Mouse (Mus musculus) neural tube, embryonic 12.5 days (tissue): ENCODE results near the gene Itgb7. TPM values are rescaled to one million over a fixed set of nuclear protein-coding genes. Genes with fewer than 3 reads are reported as not detected.
A peak's percentile ranks its signal among the peaks of the same experiment; 100 is the strongest.

Experiments used
- ATAC-seq: fragments of 200-750 bp; cut with Nextera tagmentation; 2 replicates; pipeline ENCODE4 v1.8.0; 2017; ENCODE audit warnings: low read depth, mild to moderate bottlenecking, moderate TSS enrichment, moderate library complexity; ENCODE audit not compliant: low FRiP score
- H3K27ac ChIP-seq: fragments of 300-500 bp; sonication (generic); 2 replicates; pipeline ENCODE4 v1.5.1; 2016
- H3K27me3 ChIP-seq: fragments of 300-500 bp; sonication (generic); replicated peaks from 2 replicates; pipeline ENCODE4 v1.6.1; 2016; ENCODE audit warnings: mild to moderate bottlenecking
- H3K36me3 ChIP-seq: fragments of 300-500 bp; sonication (generic); 2 replicates; pipeline ENCODE4 v1.6.1; 2016; ENCODE audit warnings: mild to moderate bottlenecking
- H3K4me1 ChIP-seq: fragments of 300-500 bp; sonication (generic); 2 replicates; pipeline ENCODE4 v1.6.1; 2016
- H3K4me2 ChIP-seq: fragments of 300-500 bp; sonication (generic); replicated peaks from 2 replicates; pipeline ENCODE4 v1.6.1; 2016; ENCODE audit warnings: mild to moderate bottlenecking
- H3K4me3 ChIP-seq: fragments of 300-500 bp; sonication (generic); 2 replicates; pipeline ENCODE4 v1.5.1; 2016
- H3K9ac ChIP-seq: fragments of 300-500 bp; sonication (generic); 2 replicates; pipeline ENCODE4 v1.6.1; 2016; ENCODE audit warnings: mild to moderate bottlenecking
- H3K9me3 ChIP-seq: fragments of 300-500 bp; sonication (generic); 2 replicates; pipeline ENCODE4 v1.6.1; 2016; ENCODE audit warnings: mild to moderate bottlenecking
- WGBS: fragments of 180-500 bp; shearing (Covaris S2); methylation state at CpG from one replicate; pipeline ENCODE4 v1.1.7; 2016; 5-methylcytosine and 5-hydroxymethylcytosine counted together
- polyA plus RNA-seq: library from polyadenylated mRNA; unstranded; fragments of >200 nt; fragmentation: Nextera tagmentation; extraction: Ambion mirVana; gene quantifications from 2 replicates; pipeline ENCODE4 v1.2.1, GENCODE M21; 2016

Gene Itgb7
- polyA plus RNA-seq, 1 experiment from 2014 or later: 0.29 TPM

DNA sequence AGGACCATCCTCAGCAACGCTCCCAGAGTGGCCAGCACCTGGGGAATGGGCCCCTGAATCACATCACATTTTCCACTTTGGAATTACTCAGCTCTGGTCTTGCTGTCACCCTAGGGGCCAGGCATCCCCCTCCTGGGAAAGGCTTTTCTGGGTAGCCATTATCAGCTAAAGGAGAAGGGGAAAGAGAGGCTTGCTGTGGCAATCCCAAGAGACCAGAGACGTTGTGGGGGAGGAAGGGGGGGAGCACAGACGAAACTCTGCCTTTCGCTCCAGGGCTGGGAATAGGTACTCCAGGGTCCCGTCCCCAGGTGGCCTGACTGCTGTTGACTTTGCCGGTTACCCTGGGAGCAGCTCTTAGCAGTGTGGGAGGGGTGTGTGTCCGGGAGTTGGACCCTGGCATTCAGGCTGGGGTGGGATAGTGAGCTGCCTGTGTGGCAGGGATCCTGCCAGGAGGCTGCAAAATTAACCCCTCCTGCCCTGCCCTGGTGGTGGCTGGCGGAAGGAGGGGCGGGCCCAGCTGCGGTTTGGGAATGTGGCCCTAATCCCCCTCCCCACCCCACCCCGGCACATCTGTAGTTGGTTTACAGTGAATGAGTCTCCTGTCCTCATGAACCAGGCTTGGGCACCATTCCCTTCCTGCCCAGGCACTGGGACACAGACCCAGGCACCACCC, 27.0 kb upstream of the Itgb7 start:
- no peak overlapping the region for H3K9ac ChIP-seq
- H3K4me3 ChIP-seq: no peak overlapping the region
- H3K27me3 ChIP-seq: peaks cover 42% of the 10 kb centered on the region
- H3K4me2 ChIP-seq: peak overlapping the region; percentile 99
- H3K27ac ChIP-seq: no peak overlapping the region
- no peaks in the 10 kb centered on the region for H3K36me3 ChIP-seq
- peaks cover 25% of the 10 kb centered on the region for H3K4me1 ChIP-seq
- 15% methylated on average over 11 of the region's 11 CpGs for WGBS
- ATAC-seq: no peak
- no peaks in the 10 kb centered on the region for H3K9me3 ChIP-seq

DNA sequence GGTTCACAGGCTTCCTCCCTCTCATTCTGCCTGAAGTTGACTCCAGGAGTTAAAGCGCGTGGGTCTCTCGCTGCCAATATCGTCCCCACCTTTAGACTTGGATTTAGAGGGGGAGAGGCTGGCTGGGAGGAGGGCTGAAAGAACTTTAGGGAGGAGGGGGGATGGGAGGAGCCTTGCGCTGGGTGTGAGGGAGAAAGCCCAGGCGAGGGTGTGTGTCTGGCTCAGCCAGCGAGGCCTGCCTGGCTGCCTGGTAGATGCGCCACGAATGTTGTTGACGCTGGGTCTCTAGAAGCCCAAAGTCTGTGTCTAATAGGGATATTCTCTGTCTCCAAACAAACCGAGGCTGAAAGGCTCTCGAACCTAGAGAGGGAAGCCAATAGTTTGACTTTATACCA, 26.3 kb upstream of the Itgb7 start:
- no peak for ATAC-seq

DNA sequence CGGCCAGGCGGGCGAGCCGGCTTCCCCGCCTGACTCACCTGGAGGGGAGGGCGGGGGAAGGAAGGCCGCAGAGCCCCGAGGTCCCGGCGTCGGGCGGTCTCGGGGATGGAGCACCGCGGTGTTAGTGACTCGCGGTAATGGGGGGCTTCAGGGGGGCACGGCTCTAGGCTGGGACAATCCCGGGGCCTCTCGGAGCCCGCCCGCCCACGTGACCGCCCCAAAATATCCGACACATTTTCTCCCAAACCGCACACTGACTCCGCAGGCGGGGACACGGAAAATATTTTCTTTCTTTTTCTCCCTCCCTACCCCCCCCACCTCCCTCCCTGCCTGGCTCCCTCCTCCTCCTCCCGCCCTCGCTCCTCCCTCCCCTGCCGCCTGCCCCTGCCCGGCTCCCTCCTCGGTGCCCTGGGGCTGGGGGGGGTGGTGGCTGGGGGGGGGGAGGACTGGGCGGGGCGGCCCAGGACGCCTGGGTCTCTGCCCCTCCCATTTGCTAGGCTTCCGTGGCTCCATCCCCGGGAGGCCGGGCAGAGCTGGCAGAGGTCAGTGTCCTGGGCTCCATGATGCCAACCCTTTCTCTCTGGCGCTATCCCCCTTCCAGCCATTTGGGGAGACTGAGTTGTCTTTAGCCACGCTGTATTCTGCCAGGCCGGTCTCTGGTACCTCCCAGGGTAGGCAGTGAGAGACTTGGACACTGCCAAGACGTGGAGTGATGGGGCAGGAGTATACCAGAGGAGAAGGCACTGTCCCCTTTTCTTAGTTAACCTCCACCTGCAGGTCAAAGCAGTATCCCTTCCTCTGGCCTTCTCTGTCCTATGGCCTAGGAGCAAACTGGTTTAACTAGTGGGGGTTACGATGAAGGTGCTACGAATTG, 25.7 kb upstream of the Itgb7 start, which contains the start of gene Rarg:
Gene Rarg, minus strand, starts transcription at position 316 of the 874 bp plus-strand sequence.
- peak within 1 kb of the TSS; percentile 99 for H3K4me2 ChIP-seq
- no peaks in the 10 kb centered on the region for H3K9me3 ChIP-seq
- no peak; the same call in 1 of the 2 replicates for ATAC-seq
- H3K9ac ChIP-seq: peak within 1 kb of the TSS; percentile 69
- H3K4me1 ChIP-seq: peaks cover 25% of the 10 kb centered on the region
- no peaks in the 10 kb centered on the region for H3K36me3 ChIP-seq
- peak within 1 kb of the TSS; percentile 53 for H3K4me3 ChIP-seq
- peaks cover 39% of the 10 kb centered on the region for H3K27me3 ChIP-seq
- WGBS: under 1% methylated on average over 40 of the region's 46 CpGs
- H3K27ac ChIP-seq: 0 out of 2 replicates have a peak within 1 kb of the TSS, but pooled peaks have one; percentile 7

More for the DNA sequence above, 26.3 kb upstream of the Itgb7 start:
- Histone ChIP-seq H3K9ac (no peak overlapping the region), H3K9me3 (no peaks in the 10 kb centered on the region), H3K4me3 (0 out of 2 replicates have a peak overlapping the region, but pooled peaks have one; percentile 53), H3K36me3 (no peaks in the 10 kb centered on the region), H3K4me2 (peak overlapping the region; percentile 99), H3K27ac (0 out of 2 replicates have a peak overlapping the region, but pooled peaks have one; percentile 7), H3K27me3 (peaks cover 39% of the 10 kb centered on the region), H3K4me1 (peaks cover 25% of the 10 kb centered on the region)
- 6% methylated on average over 12 of the region's 12 CpGs for WGBS

DNA sequence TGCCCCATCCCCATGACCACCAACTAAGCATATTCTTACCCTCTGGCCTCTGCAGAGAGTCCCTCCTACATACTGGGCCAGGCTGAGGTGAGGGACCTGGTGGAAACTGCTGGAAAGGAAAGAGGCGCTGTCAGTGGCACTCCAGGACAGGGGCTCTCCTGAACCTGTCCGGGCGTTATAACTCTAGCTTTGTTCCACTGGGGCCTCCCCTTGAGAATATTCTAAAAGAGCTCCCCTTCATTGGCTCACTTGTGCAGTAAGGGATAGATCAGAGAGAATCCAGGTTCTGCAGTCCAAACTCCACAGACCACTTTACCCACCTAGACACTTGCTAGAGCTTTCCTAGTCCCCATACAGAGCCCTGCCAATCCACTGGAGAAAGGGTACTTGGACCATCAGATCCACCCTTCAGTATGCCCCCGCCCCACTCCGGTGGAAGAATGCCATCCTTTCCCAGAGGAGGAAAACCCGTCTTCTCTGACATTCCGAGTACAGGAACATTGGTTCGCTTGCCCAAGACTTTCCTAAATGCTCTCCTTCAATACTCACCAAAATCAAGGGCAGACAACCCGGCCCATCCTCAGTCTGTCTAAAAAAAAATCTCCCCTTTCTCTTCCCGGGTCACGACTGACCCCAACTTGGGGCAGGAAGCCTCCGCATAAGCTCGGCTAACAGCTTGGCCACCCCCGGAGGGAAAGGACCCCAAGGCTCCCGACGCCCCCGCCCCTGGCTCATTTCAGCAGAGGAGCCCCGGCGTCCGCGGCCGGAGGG, 24.9 kb upstream of the Itgb7 start:
- no peaks in the 10 kb centered on the region for H3K36me3 ChIP-seq
- H3K4me1 ChIP-seq: peaks cover 25% of the 10 kb centered on the region
- peak overlapping the region; percentile 53 for H3K4me3 ChIP-seq
- peak overlapping the region; percentile 99 for H3K4me2 ChIP-seq
- peaks cover 39% of the 10 kb centered on the region for H3K27me3 ChIP-seq
- H3K27ac ChIP-seq: no peak overlapping the region
- peak overlapping the region; percentile 69 for H3K9ac ChIP-seq
- WGBS: 8% methylated on average over 22 of the region's 22 CpGs
- no peak for ATAC-seq
- no peaks in the 10 kb centered on the region for H3K9me3 ChIP-seq

DNA sequence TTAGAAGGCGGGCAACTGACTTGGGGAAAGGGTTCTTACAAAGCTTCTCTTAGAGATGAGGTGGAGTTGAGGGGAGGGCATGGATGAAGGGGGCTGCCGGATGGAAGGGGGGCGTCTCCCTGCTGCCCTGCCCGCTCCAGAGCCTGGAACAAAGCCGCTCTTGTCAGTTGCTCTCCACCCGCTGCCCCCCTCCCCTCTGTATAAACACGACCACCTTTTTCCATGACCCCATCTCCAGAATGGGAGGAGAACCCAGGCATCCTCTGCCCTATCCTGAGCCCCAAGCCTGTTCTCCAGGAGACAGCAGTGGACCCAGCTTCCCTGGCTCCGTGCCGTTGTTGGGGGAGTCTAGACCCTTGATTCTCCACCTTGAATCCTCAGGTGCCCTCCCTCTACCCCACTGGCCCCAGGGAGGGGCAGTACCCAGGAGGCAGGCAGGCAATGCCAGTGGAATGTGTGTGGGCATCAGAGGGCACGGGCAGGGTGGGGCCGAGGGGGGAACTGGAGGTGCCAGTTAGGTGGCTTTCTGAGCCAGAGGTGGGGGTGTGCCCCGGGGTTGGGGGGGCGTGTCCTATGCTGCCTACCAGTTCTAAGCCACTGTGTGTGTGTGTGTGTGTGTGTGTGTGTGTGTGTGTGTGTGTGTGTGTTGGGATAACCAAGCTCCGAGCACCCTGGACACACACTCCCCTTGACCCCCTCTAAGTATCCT, 24.0 kb upstream of the Itgb7 start:
- ATAC-seq: 0 out of 2 replicates have a peak, but pooled peaks have one; percentile 26
- Histone ChIP-seq H3K27me3 (peaks cover 39% of the 10 kb centered on the region), H3K9ac (no peak overlapping the region), H3K36me3 (no peaks in the 10 kb centered on the region), H3K27ac (no peak overlapping the region), H3K9me3 (no peaks in the 10 kb centered on the region), H3K4me2 (peak overlapping the region; percentile 99), H3K4me1 (peaks cover 25% of the 10 kb centered on the region), H3K4me3 (no peak overlapping the region)
- WGBS: 49% methylated on average over 14 of the region's 14 CpGs

DNA sequence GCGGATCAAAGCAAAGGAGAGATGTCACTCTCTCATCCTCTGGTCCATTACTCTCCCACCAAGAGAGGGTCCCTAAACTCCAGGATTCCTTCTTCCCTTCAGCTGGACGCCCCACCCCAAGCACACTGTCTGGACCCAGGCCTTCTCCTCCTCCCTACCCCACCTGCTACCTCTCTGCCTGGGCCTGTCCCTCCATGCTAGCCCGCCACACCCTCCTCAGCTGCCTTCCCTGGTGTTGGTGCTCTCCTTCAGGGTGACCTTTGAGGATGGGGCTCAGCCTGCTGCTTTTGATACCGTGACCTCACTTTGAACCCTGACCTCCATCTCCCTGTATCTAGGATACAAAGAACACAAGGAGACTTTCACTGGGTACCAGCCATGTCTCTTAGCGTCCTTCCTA, 18.8 kb upstream of the Itgb7 start:
- ATAC-seq: no peak
- Histone ChIP-seq H3K27ac (no peak overlapping the region), H3K4me1 (peaks cover 35% of the 10 kb centered on the region), H3K9ac (no peak overlapping the region), H3K4me2 (no peak overlapping the region), H3K9me3 (no peaks in the 10 kb centered on the region), H3K27me3 (peaks cover 28% of the 10 kb centered on the region), H3K36me3 (no peaks in the 10 kb centered on the region), H3K4me3 (no peak overlapping the region)
- 45% methylated on average over 5 of the region's 5 CpGs for WGBS

DNA sequence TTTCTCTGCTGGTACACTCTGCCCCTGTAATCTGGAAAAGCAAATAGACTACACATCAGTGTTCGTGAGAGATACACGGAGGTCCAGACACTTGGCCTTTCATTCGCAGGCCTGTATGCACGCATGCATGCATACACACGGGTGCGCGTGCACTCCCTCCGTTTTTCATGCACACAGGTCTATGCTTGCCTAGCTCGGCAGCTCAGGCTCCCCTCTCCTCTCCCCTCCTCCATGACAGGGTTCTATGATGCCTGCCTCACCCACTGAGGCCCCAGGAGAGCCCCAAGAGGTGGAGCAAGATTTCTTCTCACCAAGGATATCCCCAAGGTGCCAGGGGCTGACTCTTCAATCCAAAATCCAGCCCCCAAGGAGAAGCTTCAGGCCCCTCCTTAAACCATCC, 18.2 kb upstream of the Itgb7 start:
- peaks cover 41% of the 10 kb centered on the region for H3K4me1 ChIP-seq
- no peaks in the 10 kb centered on the region for H3K36me3 ChIP-seq
- H3K9ac ChIP-seq: no peak overlapping the region
- H3K4me2 ChIP-seq: peak overlapping the region; percentile 97
- no peaks in the 10 kb centered on the region for H3K9me3 ChIP-seq
- H3K27ac ChIP-seq: no peak overlapping the region
- 45% methylated on average over 9 of the region's 9 CpGs for WGBS
- no peak overlapping the region for H3K4me3 ChIP-seq
- H3K27me3 ChIP-seq: peaks cover 28% of the 10 kb centered on the region
- no peak for ATAC-seq

DNA sequence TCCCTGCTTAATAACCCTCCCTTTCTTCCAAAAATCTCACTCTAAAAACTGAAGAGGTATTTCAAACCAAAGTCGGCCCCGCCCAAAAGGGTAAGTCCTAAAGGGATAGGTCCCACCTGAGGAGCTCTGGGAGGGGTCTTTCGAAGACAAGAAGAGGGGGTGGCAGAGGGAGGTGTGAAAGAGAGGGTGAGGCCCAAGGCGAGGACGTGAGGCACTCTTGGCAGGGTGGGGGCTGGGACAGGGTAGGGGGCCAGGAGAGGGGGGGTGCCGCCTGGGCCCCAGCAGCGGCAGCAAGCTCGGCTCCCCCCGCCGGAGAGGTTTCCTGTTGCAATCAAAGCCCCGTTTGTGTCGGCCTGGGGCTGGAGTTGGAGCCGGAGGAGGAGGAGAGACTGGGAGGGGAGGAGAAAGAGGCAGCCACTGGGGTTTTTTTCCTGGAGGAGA, 17.5 kb upstream of the Itgb7 start:
- Histone ChIP-seq H3K4me1 (peaks cover 46% of the 10 kb centered on the region), H3K36me3 (no peaks in the 10 kb centered on the region), H3K4me2 (peak overlapping the region; percentile 97), H3K9me3 (no peaks in the 10 kb centered on the region), H3K27me3 (peaks cover 34% of the 10 kb centered on the region), H3K27ac (no peak overlapping the region), H3K4me3 (no peak overlapping the region), H3K9ac (no peak overlapping the region)
- no peak for ATAC-seq
- whole genome bisulfite sequencing: 3% methylated on average over 13 of the region's 13 CpGs

DNA sequence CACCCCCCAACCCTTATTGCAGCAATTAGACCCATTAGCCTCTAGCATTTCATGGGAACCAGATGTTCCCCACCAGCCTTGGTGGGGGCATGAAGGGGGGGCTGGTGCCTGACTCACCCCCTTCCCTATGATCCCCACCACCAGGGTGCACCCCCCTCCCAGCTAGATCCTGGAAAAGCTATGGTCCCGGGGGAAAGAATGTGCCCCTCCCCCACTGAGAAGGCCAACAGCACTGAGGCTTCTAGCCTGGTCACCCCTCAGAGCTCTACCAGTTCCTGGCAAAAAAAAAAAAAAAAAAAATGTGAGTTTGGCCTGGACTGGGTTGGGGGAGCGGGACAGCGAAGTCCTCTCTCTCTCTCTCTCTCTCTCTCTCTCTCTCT, 17.1 kb upstream of the Itgb7 start:
- H3K36me3 ChIP-seq: no peaks in the 10 kb centered on the region
- peak overlapping the region; percentile 97 for H3K4me2 ChIP-seq
- H3K4me3 ChIP-seq: no peak overlapping the region
- no peaks in the 10 kb centered on the region for H3K9me3 ChIP-seq
- peaks cover 50% of the 10 kb centered on the region for H3K4me1 ChIP-seq
- H3K9ac ChIP-seq: no peak overlapping the region
- WGBS: 0% methylated on average over 3 of the region's 3 CpGs
- ATAC-seq: no peak
- no peak overlapping the region for H3K27ac ChIP-seq
- peaks cover 38% of the 10 kb centered on the region for H3K27me3 ChIP-seq

DNA sequence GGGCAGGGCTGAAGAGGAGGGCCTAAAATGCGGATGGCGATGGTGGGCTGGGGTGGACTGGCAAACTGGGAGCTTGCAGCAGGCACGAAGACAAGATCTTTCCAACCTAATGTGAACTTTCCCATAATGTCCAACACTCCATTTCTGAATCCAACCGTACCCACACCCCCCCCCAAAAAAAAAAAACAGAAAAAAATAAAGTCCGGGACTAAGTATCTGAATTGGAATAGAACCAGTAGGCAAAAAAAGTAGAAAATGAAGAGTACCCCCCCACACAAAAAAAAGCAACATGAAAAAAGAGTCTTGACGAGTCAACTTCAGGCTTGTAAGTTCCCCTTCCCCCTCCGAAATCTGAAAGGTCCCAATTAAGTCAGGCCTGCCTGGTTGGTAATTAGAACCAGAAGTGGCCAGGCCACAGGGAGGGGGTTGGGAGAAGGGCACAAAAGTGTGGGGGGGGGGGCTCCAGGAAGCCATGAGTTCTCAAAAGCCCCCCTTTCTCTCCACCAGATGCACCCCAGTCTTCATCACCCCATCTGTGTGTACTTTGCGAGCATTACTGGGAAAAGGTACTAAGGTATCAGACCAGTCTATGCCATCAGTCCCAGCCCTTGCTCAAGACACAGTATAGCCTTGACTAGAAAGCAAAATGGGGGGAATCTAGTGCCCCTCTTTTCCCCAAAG, 16.5 kb upstream of the Itgb7 start:
- Histone ChIP-seq H3K9me3 (no peaks in the 10 kb centered on the region), H3K4me1 (peaks cover 56% of the 10 kb centered on the region), H3K36me3 (no peaks in the 10 kb centered on the region), H3K27me3 (peaks cover 43% of the 10 kb centered on the region), H3K9ac (peak overlapping the region; percentile 61; the same call in 1 of the 2 replicates), H3K4me2 (peak overlapping the region; percentile 97), H3K27ac (peak overlapping the region; percentile 42; the same call in 1 of the 2 replicates), H3K4me3 (peak overlapping the region; percentile 56)
- WGBS: 7% methylated on average over 8 of the region's 8 CpGs
- ATAC-seq: no peak
